Mouse (Mus musculus) lung, postnatal 0 days (tissue): Measurements from ENCODE around the gene Ccdc58. TPM values are rescaled to one million over a fixed set of nuclear protein-coding genes. Genes with fewer than 3 reads are reported as not detected.
"Not testable (repeated sequence)": the region's sequence is repeated elsewhere in the genome, so short reads cannot be mapped to it uniquely, and the experiment has no call there.

Experiments
- ATAC-seq: fragments of 200-750 bp; cut with Nextera tagmentation; 2 replicates; pipeline ENCODE4 v1.8.0; 2017; ENCODE audit warnings: moderate library complexity
- DNase-seq: peaks from one replicate; pipeline ENCODE4 v3.0.0-alpha.2; 2016; ENCODE audit warnings: low spot score
- H3K27ac ChIP-seq: fragments of 300-500 bp; sonication (generic); 2 replicates; pipeline ENCODE4 v1.5.1; 2014; ENCODE audit warnings: antibody characterized with exemption, mild to moderate bottlenecking, low read length, mixed read lengths
- H3K27me3 ChIP-seq: fragments of 300-500 bp; sonication (generic); replicated peaks from 2 replicates; pipeline ENCODE4 v1.6.1; 2014; ENCODE audit warnings: low read length, mixed read lengths; ENCODE audit not compliant: insufficient read depth
- H3K36me3 ChIP-seq: fragments of 300-500 bp; sonication (generic); 2 replicates; pipeline ENCODE4 v1.6.1; 2014; ENCODE audit warnings: low read length, mixed read lengths; ENCODE audit not compliant: insufficient read depth
- H3K4me1 ChIP-seq: fragments of 300-500 bp; sonication (generic); 2 replicates; pipeline ENCODE4 v1.6.1; 2014; ENCODE audit warnings: antibody characterized with exemption, low read depth, low read length, mixed read lengths; ENCODE audit not compliant: insufficient read depth
- H3K4me2 ChIP-seq: fragments of 300-500 bp; sonication (generic); replicated peaks from 2 replicates; pipeline ENCODE4 v1.6.1; 2014; ENCODE audit warnings: low read depth, mild to moderate bottlenecking, low read length, moderate library complexity, mixed read lengths
- H3K4me3 ChIP-seq: fragments of 300-500 bp; sonication (generic); 2 replicates; pipeline ENCODE4 v1.5.1; 2014; ENCODE audit warnings: low read depth, low read length
- H3K9ac ChIP-seq: fragments of 300-500 bp; sonication (generic); replicated peaks from 2 replicates; pipeline ENCODE4 v1.6.1; 2014; ENCODE audit warnings: low read depth, mild to moderate bottlenecking
- H3K9me3 ChIP-seq: fragments of 300-500 bp; sonication (generic); 2 replicates; pipeline ENCODE4 v1.6.1; 2016; ENCODE audit warnings: low read length, mixed read lengths
- CTCF ChIP-seq: IDR thresholded peaks from 2 replicates; pipeline ENCODE4 v1.5.1; 2016; ENCODE audit warnings: antibody characterized with exemption, mild to moderate bottlenecking
- EP300 ChIP-seq: IDR thresholded peaks from 2 replicates; pipeline ENCODE4 v1.6.1; 2016; ENCODE audit warnings: antibody characterized with exemption, mild to moderate bottlenecking, control low read depth
- WGBS: fragments of 180-500 bp; shearing (Covaris S2); extraction: QIAGEN DNeasy Blood & Tissue Kit; methylation state at CpG from one replicate; pipeline ENCODE4 v1.1.7; 2014; 5-methylcytosine and 5-hydroxymethylcytosine counted together
- polyA plus RNA-seq: library from polyadenylated mRNA; unstranded; fragments of >200 nt; fragmentation: Nextera tagmentation; extraction: Ambion mirVana; gene quantifications from 2 replicates; pipeline ENCODE4 v1.2.1, GENCODE M21; 2015

Ccdc58 gene
- polyA plus RNA-seq, 1 experiment from 2014 or later: 36.4 TPM

DNA sequence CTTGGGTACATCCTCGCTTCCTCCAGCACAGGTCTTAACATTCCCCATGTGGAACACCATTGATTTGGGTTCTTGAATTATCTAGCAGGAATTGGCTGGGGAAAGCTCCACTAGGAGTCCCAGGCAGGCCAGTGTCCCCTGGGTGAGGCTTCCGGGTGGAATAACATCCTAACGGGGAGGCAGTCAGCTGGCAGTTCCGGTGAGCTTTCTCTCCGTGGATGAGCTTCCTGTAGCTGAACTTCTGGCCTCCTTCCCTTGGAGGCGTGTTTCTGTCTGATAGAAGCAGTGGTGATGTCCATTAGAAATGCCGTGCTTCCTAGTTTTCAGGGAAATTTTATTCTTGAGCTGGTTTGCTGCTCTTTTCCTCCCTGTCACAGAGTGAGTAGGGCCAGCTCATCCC, 17.6 kb downstream of the Ccdc58 start:
- no peak overlapping the region for H3K4me3 ChIP-seq
- no peak overlapping the region for H3K9ac ChIP-seq
- no peak for ATAC-seq
- H3K36me3 ChIP-seq: peaks cover 8% of the 10 kb centered on the region; the same call in 1 of the 2 replicates
- no peaks in the 10 kb centered on the region for H3K27me3 ChIP-seq
- H3K9me3 ChIP-seq: no peaks in the 10 kb centered on the region
- H3K4me1 ChIP-seq: no peaks in the 10 kb centered on the region
- H3K4me2 ChIP-seq: no peak overlapping the region
- H3K27ac ChIP-seq: no peak overlapping the region
- TF ChIP-seq CTCF (no peak), EP300 (no peak)
- DNase-seq: no peak
- WGBS: 83% methylated on average over 7 of the region's 7 CpGs

DNA sequence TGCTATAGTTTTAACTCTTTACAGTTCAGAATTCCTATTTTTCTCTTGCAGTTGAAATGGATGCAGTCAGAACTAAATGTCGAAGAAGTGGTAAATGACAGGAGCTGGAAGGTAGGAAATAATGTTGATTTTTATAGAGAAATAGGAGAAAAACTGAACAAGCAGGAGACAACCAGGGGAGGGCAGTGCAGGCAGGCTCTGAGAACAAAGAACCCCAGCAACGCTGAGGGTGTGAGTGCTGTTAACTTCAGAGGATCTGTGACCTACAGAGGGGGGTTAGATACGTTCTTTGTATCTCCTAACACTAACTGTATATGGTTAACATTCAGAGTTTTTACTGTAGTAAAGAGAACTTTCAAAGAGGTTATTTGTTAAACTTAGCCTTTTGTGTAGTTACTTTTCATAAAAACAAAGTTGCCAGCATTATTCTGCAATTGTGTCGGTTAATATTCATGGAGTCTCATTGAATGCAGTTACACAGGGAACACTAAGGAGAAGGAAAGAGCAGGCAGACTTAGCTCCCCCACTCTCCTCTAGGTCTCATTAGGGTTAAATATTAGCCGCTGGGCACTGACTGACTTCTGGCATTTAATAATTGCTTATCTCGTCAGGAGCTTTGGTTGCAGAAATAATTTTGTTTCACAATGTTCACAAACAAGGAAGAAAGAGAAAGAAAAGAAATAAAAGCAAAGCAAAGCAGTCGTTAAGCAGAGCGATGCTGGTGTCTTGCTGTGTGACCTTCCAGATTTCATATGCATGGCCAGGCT, 18.5 kb downstream of the Ccdc58 start:
- Histone ChIP-seq H3K27me3 (no peaks in the 10 kb centered on the region), H3K9ac (no peak overlapping the region), H3K9me3 (no peaks in the 10 kb centered on the region), H3K36me3 (peaks cover 8% of the 10 kb centered on the region; the same call in 1 of the 2 replicates), H3K4me1 (no peaks in the 10 kb centered on the region), H3K4me3 (no peak overlapping the region), H3K4me2 (no peak overlapping the region), H3K27ac (no peak overlapping the region)
- ATAC-seq (no peak), DNase-seq (no peak)
- TF ChIP-seq CTCF (no peak), EP300 (no peak)
- 78% methylated on average over 8 of the region's 8 CpGs for WGBS

DNA sequence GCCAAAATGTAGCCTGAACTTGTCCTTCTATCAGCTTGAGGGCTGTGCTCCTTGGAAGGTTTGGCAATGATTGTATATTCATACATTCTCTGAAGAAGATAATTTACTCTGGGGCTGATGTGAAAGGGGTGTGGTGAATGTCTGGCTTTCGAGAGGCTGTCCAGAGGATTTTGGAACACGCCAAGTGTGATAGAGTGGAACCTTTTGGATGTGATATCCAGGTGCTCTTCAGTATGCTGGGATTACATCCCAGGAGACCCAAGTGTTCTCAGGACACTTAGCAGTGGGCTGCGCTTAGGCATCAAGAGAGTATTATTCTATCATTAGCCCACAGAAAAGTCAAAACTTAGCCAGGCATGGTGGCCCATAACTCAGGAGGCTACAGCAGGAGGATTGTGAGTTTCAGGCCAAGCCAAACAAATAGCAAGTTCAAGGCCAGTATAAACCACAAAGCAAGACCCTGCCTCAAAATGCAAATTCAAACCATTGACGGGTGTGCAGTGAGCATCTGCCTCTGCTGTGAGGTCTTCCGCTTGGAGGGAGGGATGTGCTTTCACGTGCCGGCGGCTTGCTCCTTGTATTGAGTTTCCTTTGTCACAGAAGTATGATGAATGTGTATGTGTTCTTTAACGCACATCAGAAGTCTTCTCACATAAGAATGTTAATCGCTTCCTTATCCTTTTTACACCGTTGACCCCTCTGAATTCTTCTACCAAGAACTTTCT, 19.5 kb downstream of the Ccdc58 start:
- no peaks in the 10 kb centered on the region for H3K4me1 ChIP-seq
- ATAC-seq: no peak

DNA sequence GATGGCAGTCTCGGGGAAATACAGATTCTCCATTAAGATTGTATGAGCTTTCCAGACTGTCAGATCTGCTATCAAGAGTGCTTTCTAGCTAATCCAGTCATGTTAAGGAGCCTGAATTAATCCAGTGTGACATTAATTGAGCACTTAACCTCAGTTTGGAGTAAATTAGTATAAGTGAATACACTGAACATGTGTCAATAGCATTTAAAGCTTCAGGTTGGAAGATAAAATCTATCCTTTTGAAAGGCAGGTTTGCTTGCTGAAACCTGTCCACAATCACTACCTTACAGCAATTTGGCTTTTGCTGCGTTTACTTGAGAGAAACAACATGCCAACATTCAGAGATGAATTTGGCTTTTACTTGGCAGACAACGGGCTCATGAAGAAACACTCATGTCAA, 22.6 kb downstream of the Ccdc58 start:
- no peaks in the 10 kb centered on the region for H3K27me3 ChIP-seq
- no peaks in the 10 kb centered on the region for H3K9me3 ChIP-seq
- TF ChIP-seq EP300 (no peak), CTCF (no peak)
- no peak overlapping the region for H3K4me3 ChIP-seq
- H3K36me3 ChIP-seq: no peaks in the 10 kb centered on the region
- H3K9ac ChIP-seq: no peak overlapping the region
- H3K4me1 ChIP-seq: no peaks in the 10 kb centered on the region
- H3K27ac ChIP-seq: no peak overlapping the region
- ATAC-seq: no peak
- DNase-seq: no peak
- H3K4me2 ChIP-seq: no peak overlapping the region
- WGBS: 81% methylated on average over 3 of the region's 3 CpGs

More for the DNA sequence above, 19.5 kb downstream of the Ccdc58 start:
- Histone ChIP-seq H3K9ac (no peak overlapping the region), H3K27ac (no peak overlapping the region), H3K36me3 (0 out of 2 replicates have a peak, but pooled peaks cover 4% of the 10 kb centered on the region), H3K4me2 (no peak overlapping the region), H3K9me3 (no peaks in the 10 kb centered on the region), H3K4me3 (no peak overlapping the region), H3K27me3 (no peaks in the 10 kb centered on the region)
- DNase-seq: no peak
- TF ChIP-seq CTCF: no peak
- no peak for TF ChIP-seq EP300
- WGBS: 89% methylated on average over 11 of the region's 11 CpGs

DNA sequence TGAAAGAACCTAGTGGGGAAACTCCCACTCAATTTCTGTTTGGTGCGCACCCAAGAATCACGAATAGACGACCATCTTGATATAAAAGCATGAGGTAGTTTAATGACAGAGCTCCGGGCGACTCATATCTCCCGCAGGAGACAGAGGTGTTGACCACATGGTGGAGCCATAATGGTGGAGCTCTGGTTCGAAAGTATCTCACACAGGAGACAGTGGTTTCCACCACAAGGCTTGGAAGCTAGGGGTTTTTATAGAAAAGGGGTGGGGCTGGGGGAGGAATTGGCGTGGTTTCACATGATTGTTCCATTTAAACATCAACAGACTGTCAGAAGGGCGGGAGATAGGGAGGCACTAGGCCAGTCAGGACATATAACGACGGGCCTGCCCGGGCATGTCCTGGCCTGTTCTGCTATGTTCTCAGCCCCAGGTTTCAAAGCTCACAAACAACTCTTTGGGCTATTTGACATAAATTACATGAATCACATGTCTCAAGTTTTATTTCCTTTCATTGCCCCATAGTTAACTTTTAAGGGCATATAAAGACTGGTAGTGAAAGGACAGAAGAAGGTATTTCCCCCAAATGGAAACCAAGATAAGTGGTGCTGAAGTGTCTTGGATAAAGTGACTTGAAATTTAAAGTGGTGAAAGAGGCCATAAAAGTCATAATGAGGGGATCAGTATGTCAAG, 26.5 kb downstream of the Ccdc58 start:
- H3K4me1 ChIP-seq, DNase-seq, H3K27ac ChIP-seq, H3K9me3 ChIP-seq, H3K4me2 ChIP-seq, H3K27me3 ChIP-seq, ATAC-seq, H3K9ac ChIP-seq, H3K36me3 ChIP-seq, H3K4me3 ChIP-seq: not testable (repeated sequence)
- WGBS: 91% methylated on average over 12 of the region's 12 CpGs

DNA sequence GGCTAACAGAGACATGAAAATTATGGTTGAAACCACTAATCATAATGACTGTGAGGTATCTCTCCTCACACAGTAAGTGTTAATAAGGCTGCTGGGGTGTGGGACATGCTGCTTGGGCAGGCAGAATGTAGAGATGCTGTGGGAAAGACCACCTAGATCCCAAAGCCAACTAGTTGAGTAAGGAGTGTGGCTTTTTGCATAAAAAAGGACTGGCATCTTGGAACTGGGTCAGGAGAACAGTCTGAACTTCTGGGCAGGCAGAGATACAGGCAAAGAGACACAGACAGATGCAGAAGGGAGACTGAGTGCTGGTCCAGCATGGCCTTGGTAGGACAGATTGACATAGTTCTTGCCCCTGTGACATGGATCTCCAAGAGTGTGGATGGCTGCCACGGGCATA, 30.0 kb downstream of the Ccdc58 start:
- Histone ChIP-seq H3K9me3 (no peaks in the 10 kb centered on the region), H3K4me2 (no peak overlapping the region), H3K4me3 (no peak overlapping the region), H3K36me3 (no peaks in the 10 kb centered on the region), H3K27me3 (no peaks in the 10 kb centered on the region), H3K9ac (no peak overlapping the region), H3K4me1 (no peaks in the 10 kb centered on the region), H3K27ac (no peak overlapping the region)
- DNase-seq (no peak), ATAC-seq (no peak)
- TF ChIP-seq CTCF (no peak), EP300 (no peak)
- WGBS: 48% methylated on average over 1 of the region's 1 CpGs
